Mouse (Mus musculus) ES-Bruce4 (cell line): ENCODE data around the gene Cdk17. TPM values are rescaled to one million over a fixed set of nuclear protein-coding genes. Genes with fewer than 3 reads are reported as not detected.

Experiments
- H3K27ac ChIP-seq: 2 replicates; pipeline ENCODE4 v1.5.1; 2012; ENCODE audit warnings: low read length, inconsistent platforms; ENCODE audit not compliant: insufficient read depth
- H3K27me3 ChIP-seq: 2 replicates; pipeline ENCODE4 v1.6.1; 2012; ENCODE audit warnings: mild to moderate bottlenecking, low read length, inconsistent platforms; ENCODE audit not compliant: control insufficient read depth, poor library complexity, insufficient read depth, severe bottlenecking
- H3K36me3 ChIP-seq: 2 replicates; pipeline ENCODE4 v1.6.1; 2012; ENCODE audit warnings: inconsistent platforms, mild to moderate bottlenecking, low read length, moderate library complexity; ENCODE audit not compliant: control insufficient read depth, poor library complexity, insufficient read depth, severe bottlenecking
- H3K4me1 ChIP-seq: one replicate; pipeline ENCODE4 v1.8.1; 2011; ENCODE audit warnings: low read length; ENCODE audit not compliant: control insufficient read depth, insufficient read depth
- H3K4me3 ChIP-seq: 2 replicates; pipeline ENCODE4 v1.5.1; 2011; ENCODE audit warnings: low read depth, mild to moderate bottlenecking, low read length
- H3K9ac ChIP-seq: 2 replicates; pipeline ENCODE4 v1.6.1; 2012; ENCODE audit warnings: low read depth, mild to moderate bottlenecking, inconsistent platforms; ENCODE audit not compliant: poor library complexity, severe bottlenecking
- H3K9me3 ChIP-seq: replicated peaks from 2 replicates; pipeline ENCODE4 v1.6.1; 2012; ENCODE audit warnings: mild to moderate bottlenecking, low read length, inconsistent platforms; ENCODE audit not compliant: control insufficient read depth, poor library complexity, insufficient read depth, severe bottlenecking
- CTCF ChIP-seq: IDR thresholded peaks from one replicate; pipeline ENCODE4 v1.8.1; 2011; ENCODE audit warnings: low read depth, low read length
- EP300 ChIP-seq: IDR thresholded peaks from 2 replicates; pipeline ENCODE4 v1.6.1; 2011; ENCODE audit warnings: low read depth, low read length; ENCODE audit not compliant: insufficient read depth
- POLR2A ChIP-seq: IDR thresholded peaks from one replicate; pipeline ENCODE4 v1.8.1; 2011; ENCODE audit warnings: low read length; ENCODE audit not compliant: insufficient read depth
- polyA plus RNA-seq: library from polyadenylated mRNA; stranded (reverse); fragments of >200 nt; gene quantifications from 2 replicates; pipeline ENCODE4 v1.2.4, GENCODE M21; 2011; ENCODE audit warnings: low read depth; ENCODE audit not compliant: missing spikeins, insufficient read depth, insufficient read length

Cdk17 gene
- polyA plus RNA-seq, 1 experiment: 44.2 TPM

DNA sequence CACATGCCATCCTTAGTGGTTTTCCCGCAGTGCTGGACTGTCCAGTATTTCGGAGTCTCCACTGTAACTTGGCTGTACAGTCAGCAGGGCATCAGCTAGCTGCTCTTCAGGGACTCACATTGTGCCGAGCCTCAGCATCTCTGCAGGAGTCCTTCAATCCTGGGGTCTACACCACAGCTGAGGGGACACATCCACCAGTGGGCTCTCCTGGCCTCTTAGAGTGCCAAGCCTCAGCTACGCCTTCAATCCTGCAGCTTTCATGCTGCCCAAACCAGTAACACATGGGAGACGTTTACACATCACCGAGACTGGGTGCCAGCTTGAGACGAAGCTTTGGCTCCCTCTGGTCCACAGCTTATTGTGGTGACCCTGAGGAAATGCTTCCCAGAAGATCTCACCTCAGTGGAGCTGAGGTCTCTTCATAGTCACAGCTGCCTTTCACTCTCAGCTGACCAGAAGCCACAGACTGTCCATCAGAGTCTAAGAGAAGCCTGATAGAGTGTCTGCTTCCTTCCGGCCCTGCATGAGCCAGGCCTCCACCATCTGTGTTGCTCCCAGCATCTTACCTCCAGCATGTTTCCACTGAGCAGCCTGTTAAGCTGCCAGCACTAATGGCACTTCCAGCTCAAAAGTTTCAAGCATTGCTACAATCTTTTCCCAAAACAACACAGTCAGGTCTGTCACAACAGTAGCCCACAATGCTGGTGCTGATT, 54.5 kb downstream of the Cdk17 start:
- Histone ChIP-seq H3K36me3 (peaks cover 19% of the 10 kb centered on the region), H3K4me3 (no peak overlapping the region)
- TF ChIP-seq EP300 (no peak), POLR2A (no peak), CTCF (no peak)

DNA sequence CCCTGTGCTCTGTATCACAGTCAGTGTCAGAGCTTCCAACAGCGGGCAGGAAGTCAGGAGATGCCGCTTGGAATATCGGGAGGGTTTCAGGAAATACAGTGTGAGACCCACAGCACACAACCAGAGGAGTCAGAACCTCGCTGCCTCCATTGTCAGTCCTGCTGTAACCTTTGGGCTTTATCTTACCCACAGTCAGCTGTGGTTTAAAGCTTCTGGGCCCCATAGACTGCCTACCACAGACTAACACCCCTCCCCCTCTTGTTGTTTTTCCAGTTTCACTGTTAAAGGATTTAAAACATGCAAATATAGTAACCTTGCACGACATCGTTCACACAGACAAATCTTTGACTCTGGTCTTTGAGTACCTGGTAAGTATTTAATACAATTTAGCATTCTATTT, 65.1 kb downstream of the Cdk17 start:
- TF ChIP-seq EP300: no peak
- no peak for TF ChIP-seq POLR2A
- no peak for TF ChIP-seq CTCF
- H3K9me3 ChIP-seq: no peaks in the 10 kb centered on the region
- H3K9ac ChIP-seq: no peak overlapping the region
- H3K27me3 ChIP-seq: no peaks in the 10 kb centered on the region
- H3K27ac ChIP-seq: no peak overlapping the region
- H3K36me3 ChIP-seq: peaks cover 7% of the 10 kb centered on the region
- H3K4me1 ChIP-seq: no peaks in the 10 kb centered on the region
- H3K4me3 ChIP-seq: no peak overlapping the region

More for the DNA sequence above, 54.5 kb downstream of the Cdk17 start:
- no peak overlapping the region for H3K9ac ChIP-seq
- H3K27ac ChIP-seq: no peak overlapping the region
- no peaks in the 10 kb centered on the region for H3K4me1 ChIP-seq
- H3K9me3 ChIP-seq: no peaks in the 10 kb centered on the region
- H3K27me3 ChIP-seq: no peaks in the 10 kb centered on the region

DNA sequence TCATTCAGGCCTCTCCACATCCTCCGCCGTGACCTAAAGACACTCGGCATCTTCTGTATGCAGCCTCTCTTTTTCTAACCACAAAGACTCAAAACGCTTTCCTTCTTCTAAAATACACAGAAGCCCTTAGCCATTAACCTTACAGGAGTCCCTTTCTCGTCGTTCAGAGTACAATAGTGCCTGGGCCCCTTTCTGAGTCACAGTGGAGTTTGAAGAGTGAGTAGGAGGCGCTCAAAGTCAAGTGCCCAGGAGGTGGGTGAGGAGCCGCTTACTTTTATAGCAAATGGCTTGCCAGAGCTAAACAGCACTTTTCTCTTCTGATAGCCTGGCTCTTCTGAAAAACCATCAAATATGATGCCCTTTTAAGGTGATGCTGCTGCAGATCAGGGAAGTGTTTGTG, 67.2 kb downstream of the Cdk17 start:
- H3K9ac ChIP-seq: no peak overlapping the region
- no peaks in the 10 kb centered on the region for H3K27me3 ChIP-seq
- TF ChIP-seq CTCF: no peak
- TF ChIP-seq EP300: no peak
- no peak for TF ChIP-seq POLR2A
- no peaks in the 10 kb centered on the region for H3K4me1 ChIP-seq
- no peak overlapping the region for H3K4me3 ChIP-seq
- no peak overlapping the region for H3K27ac ChIP-seq
- H3K9me3 ChIP-seq: no peaks in the 10 kb centered on the region
- peaks cover 17% of the 10 kb centered on the region for H3K36me3 ChIP-seq

DNA sequence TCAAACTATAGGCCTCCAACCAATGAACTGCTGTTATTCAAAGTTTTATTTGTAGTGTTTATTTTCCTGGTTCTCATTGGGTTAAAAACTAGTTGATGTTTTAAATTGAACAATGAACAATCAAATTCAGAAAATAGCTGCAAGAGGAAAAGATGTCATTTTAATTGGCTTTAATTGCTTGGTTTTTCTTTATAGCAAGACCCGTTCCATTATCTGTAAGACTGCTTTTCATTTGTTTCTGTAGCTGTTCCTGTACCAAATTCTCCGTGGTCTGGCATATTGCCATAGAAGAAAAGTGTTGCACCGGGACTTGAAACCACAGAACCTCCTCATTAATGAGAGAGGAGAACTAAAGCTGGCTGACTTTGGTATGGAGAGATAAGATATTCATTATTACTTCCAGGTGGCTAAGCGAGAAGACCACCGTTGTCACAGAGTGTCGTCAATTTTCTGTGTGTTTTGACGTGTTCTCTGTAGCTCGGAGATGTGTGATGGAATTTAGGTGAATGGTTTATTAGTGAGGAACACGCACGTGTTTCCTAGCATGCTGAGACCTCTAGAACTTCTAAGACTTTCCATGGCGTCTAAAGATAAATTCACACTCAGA, 67.8 kb downstream of the Cdk17 start:
- H3K27me3 ChIP-seq: no peaks in the 10 kb centered on the region
- H3K4me1 ChIP-seq: no peaks in the 10 kb centered on the region
- H3K9me3 ChIP-seq: no peaks in the 10 kb centered on the region
- no peak overlapping the region for H3K4me3 ChIP-seq
- no peak overlapping the region for H3K9ac ChIP-seq
- TF ChIP-seq EP300: no peak
- TF ChIP-seq POLR2A: no peak
- no peak for TF ChIP-seq CTCF
- H3K27ac ChIP-seq: no peak overlapping the region
- H3K36me3 ChIP-seq: peaks cover 17% of the 10 kb centered on the region

DNA sequence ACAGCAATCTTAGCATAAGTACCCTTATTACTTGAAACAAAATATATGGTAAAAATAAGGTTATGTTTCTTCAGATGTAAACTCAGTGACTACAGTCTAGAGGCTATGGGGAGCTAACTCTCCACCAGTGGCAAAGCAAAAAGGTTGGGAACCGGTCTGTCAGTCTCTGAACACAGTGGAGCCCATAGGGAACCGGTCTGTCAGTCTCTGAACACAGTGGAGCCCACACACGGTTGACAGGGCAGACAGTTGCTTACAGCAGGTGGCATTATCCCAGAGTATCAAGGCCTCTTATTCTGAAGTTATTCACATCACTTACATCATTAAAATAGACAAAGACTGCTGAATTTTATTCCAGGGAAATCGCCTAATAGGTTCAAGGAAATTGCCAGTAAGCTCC, 70.8 kb downstream of the Cdk17 start:
- H3K9me3 ChIP-seq: no peaks in the 10 kb centered on the region
- H3K27me3 ChIP-seq: no peaks in the 10 kb centered on the region
- TF ChIP-seq EP300 (no peak), POLR2A (no peak)
- no peaks in the 10 kb centered on the region for H3K4me1 ChIP-seq
- H3K27ac ChIP-seq: no peak overlapping the region
- H3K36me3 ChIP-seq: peaks cover 20% of the 10 kb centered on the region
- H3K4me3 ChIP-seq: no peak overlapping the region
- H3K9ac ChIP-seq: no peak overlapping the region

DNA sequence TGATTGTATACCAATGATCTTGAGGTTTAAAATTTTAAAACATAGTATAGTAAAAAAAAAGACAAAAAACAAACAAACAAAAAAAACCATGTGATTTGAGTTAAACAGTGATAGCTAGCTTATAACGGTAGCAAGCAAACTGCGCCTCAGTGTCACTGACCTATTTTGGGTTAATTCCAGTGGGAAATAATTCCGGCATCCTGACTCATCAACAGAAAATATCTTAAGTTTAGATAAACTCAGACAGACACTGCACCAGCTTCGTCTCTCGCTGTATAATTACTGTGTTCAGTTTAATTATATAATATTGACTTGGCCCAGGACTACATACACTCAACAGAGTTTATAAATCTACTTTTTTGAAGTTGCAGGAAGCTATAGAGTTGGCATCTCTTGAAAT, 71.2 kb downstream of the Cdk17 start:
- peaks cover 21% of the 10 kb centered on the region for H3K36me3 ChIP-seq
- H3K4me1 ChIP-seq: no peaks in the 10 kb centered on the region
- TF ChIP-seq EP300: no peak
- H3K4me3 ChIP-seq: no peak overlapping the region
- H3K27ac ChIP-seq: no peak overlapping the region
- H3K9me3 ChIP-seq: no peaks in the 10 kb centered on the region
- no peak overlapping the region for H3K9ac ChIP-seq
- no peaks in the 10 kb centered on the region for H3K27me3 ChIP-seq
